Mouse (Mus musculus): Measurements from ENCODE around the gene Lrrc45. TPM values are rescaled to one million over a fixed set of nuclear protein-coding genes. Genes with fewer than 3 reads are reported as not detected.

The Lrrc45 gene
- polyA plus RNA-seq, 1 experiment from 2014 or later: 86.6 TPM

DNA sequence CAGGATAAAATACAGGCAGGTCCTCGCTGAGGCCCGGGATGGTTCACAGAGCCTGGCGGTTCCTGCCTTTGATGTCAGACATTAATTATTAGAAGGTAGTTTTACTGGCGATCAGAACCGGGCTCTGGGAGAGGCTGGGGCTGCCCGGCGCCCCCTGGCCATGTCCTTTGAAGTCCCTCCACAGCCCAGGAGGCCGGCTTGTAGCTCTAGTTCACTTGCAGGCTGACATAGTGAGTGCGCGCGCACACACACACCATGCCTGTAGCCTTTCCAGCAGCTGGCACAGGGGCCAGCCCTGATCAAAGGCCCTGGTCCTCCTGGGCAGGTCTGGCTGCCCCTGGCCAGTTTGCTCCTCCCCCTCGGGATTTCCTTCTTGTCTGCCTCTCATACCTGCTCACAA is 18.1 kb upstream of the Lrrc45 start:
- Histone ChIP-seq H3K9me3 (replicated peaks; ENCODE audit: control insufficient read depth, low read length, poor library complexity, severe bottlenecking) (no peaks in the 10 kb centered on the region), H3K27me3 (ENCODE audit: control insufficient read depth, insufficient read depth, low read depth, low read length) (no peaks in the 10 kb centered on the region), H3K4me3 (ENCODE audit: low read depth, low read length) (no peak overlapping the region), H3K27ac (ENCODE audit: low read length) (0 out of 2 replicates have a peak overlapping the region, but pooled peaks have one; percentile 5), H3K4me2 (ENCODE audit: low read length) (no peak overlapping the region), H3K4me1 (ENCODE audit: control insufficient read depth, insufficient read depth, low read length) (peaks cover 6% of the 10 kb centered on the region; the same call in 1 of the 2 replicates), H3K9ac (ENCODE audit: low read depth, low read length) (no peak overlapping the region), H3K36me3 (ENCODE audit: control insufficient read depth, insufficient read depth, low read length) (no peaks in the 10 kb centered on the region)
- 40% methylated on average over 12 of the region's 12 CpGs for WGBS
- peak; percentile 63 for ATAC-seq

DNA sequence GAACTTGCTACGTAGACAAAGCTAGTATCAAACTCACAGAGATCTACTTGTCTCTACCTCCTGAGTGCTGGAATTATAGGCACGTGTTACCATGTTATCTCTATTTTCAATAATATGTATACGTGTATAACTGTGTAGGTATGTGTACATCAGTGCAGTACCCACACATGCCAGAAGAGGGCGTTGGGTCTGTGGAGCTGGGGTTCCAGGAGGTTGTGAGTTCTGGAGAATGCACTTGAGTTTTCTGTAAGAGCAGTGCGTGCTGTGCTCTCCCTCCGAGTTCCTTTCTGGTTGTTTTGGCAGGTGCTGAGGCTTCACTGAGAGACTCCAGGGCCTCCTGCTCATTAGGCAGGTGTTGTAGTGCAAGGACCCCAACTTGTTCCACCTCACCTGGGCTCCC is 17.2 kb upstream of the Lrrc45 start:
- 92% methylated on average over 6 of the region's 6 CpGs for WGBS
- Histone ChIP-seq H3K36me3 (ENCODE audit: control insufficient read depth, insufficient read depth, low read length) (peaks cover 4% of the 10 kb centered on the region; the same call in 1 of the 2 replicates), H3K9me3 (replicated peaks; ENCODE audit: control insufficient read depth, low read length, poor library complexity, severe bottlenecking) (no peaks in the 10 kb centered on the region), H3K9ac (ENCODE audit: low read depth, low read length) (no peak overlapping the region), H3K27ac (ENCODE audit: low read length) (no peak overlapping the region), H3K4me2 (ENCODE audit: low read length) (no peak overlapping the region), H3K27me3 (ENCODE audit: control insufficient read depth, insufficient read depth, low read depth, low read length) (no peaks in the 10 kb centered on the region), H3K4me1 (ENCODE audit: control insufficient read depth, insufficient read depth, low read length) (peaks cover 6% of the 10 kb centered on the region; the same call in 1 of the 2 replicates), H3K4me3 (ENCODE audit: low read depth, low read length) (no peak overlapping the region)
- no peak for ATAC-seq

GRCm38 (mm10) chr11:120697741-120698140 is 16.0 kb upstream of the Lrrc45 start:
- Histone ChIP-seq H3K4me2 (ENCODE audit: low read length) (no peak overlapping the region), H3K9me3 (replicated peaks; ENCODE audit: control insufficient read depth, low read length, poor library complexity, severe bottlenecking) (no peaks in the 10 kb centered on the region), H3K9ac (ENCODE audit: low read depth, low read length) (no peak overlapping the region), H3K36me3 (ENCODE audit: control insufficient read depth, insufficient read depth, low read length) (peaks cover 4% of the 10 kb centered on the region; the same call in 1 of the 2 replicates), H3K27ac (ENCODE audit: low read length) (no peak overlapping the region), H3K4me1 (ENCODE audit: control insufficient read depth, insufficient read depth, low read length) (peaks cover 6% of the 10 kb centered on the region; the same call in 1 of the 2 replicates), H3K4me3 (ENCODE audit: low read depth, low read length) (no peak overlapping the region), H3K27me3 (ENCODE audit: control insufficient read depth, insufficient read depth, low read depth, low read length) (no peaks in the 10 kb centered on the region)
- no peak for ATAC-seq
- WGBS: 70% methylated on average over 10 of the region's 10 CpGs

DNA sequence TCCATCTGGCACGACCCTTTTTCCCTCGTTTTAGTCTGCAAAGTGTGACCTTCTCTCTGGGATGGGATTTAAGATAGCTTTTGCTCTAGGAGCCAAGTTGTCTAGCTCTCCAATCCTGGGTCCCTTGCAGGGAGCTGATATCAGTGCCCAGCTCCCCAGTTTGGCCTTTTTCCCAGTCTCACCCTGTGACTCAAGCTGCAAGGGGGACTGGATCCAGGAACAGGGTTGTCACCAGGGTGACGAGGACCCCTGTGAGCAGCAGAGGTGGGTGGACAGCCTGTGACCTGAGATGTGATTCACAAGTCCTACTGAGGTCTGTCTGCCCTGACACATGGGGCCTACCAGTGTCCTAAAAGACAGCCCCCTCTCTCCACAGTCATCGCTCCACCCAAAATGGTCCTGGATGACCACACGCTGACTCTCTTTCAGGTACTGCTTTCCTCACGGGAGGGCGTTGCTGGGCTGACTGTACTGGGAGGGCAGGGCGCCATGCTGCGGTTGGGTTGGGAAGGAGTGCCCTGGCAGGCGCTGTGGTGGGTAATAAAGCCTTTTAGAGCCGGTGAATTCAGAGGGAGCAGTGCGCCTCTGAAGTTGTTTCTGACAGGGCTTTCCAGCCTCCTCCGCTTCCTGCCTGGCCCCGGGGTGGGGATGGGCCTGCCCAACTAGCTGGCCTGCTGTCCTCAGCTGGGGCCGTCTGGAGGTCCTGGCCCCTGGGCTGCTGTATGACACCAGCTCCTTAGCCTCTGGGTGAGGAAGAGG is 9.8 kb upstream of the Lrrc45 start:
- Histone ChIP-seq H3K9ac (ENCODE audit: low read depth, low read length) (peak overlapping the region; percentile 39), H3K4me2 (ENCODE audit: low read length) (no peak overlapping the region), H3K27ac (ENCODE audit: low read length) (no peak overlapping the region), H3K9me3 (replicated peaks; ENCODE audit: control insufficient read depth, low read length, poor library complexity, severe bottlenecking) (no peaks in the 10 kb centered on the region), H3K36me3 (ENCODE audit: control insufficient read depth, insufficient read depth, low read length) (peaks cover 5% of the 10 kb centered on the region), H3K4me1 (ENCODE audit: control insufficient read depth, insufficient read depth, low read length) (peaks cover 19% of the 10 kb centered on the region), H3K27me3 (ENCODE audit: control insufficient read depth, insufficient read depth, low read depth, low read length) (no peaks in the 10 kb centered on the region), H3K4me3 (ENCODE audit: low read depth, low read length) (no peak overlapping the region)
- 37% methylated on average over 15 of the region's 15 CpGs for WGBS
- ATAC-seq: no peak

GRCm38 (mm10) chr11:120704486-120705325 is 9.0 kb upstream of the Lrrc45 start:
- H3K9ac ChIP-seq (ENCODE audit: low read depth, low read length): peak overlapping the region; percentile 39; the same call in 1 of the 2 replicates
- H3K4me3 ChIP-seq (ENCODE audit: low read depth, low read length): no peak overlapping the region
- H3K27me3 ChIP-seq (ENCODE audit: control insufficient read depth, insufficient read depth, low read depth, low read length): no peaks in the 10 kb centered on the region
- WGBS: 16% methylated on average over 8 of the region's 8 CpGs
- ATAC-seq: peak; percentile 31; the same call in 1 of the 2 replicates
- peaks cover 19% of the 10 kb centered on the region for H3K4me1 ChIP-seq (ENCODE audit: control insufficient read depth, insufficient read depth, low read length)
- peaks cover 10% of the 10 kb centered on the region for H3K36me3 ChIP-seq (ENCODE audit: control insufficient read depth, insufficient read depth, low read length)
- H3K9me3 ChIP-seq (replicated peaks; ENCODE audit: control insufficient read depth, low read length, poor library complexity, severe bottlenecking): no peaks in the 10 kb centered on the region
- H3K4me2 ChIP-seq (ENCODE audit: low read length): no peak overlapping the region
- H3K27ac ChIP-seq (ENCODE audit: low read length): no peak overlapping the region

DNA sequence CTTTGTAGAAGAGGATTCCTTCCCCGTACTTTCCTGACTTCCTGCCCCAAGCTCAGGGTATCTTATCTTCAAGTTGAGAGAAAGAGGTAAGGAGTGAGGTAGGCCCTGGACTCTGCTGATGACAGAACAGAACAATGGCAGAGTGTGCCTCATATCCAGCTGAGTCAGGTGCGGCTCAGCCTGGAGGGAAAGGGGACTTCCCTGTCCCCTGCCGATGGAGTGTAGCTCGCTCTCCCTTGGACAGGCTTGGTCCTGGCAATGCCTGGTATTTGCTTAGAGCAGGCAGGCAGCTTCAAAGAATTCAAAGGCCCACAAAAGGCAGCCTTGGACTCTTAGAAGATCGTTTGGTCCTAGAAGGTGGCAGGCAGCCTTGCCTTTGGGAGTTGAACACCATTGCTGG is 7.6 kb upstream of the Lrrc45 start:
- Histone ChIP-seq H3K4me2 (ENCODE audit: low read length) (no peak overlapping the region), H3K27me3 (ENCODE audit: control insufficient read depth, insufficient read depth, low read depth, low read length) (no peaks in the 10 kb centered on the region), H3K27ac (ENCODE audit: low read length) (no peak overlapping the region), H3K9me3 (replicated peaks; ENCODE audit: control insufficient read depth, low read length, poor library complexity, severe bottlenecking) (no peaks in the 10 kb centered on the region), H3K4me1 (ENCODE audit: control insufficient read depth, insufficient read depth, low read length) (peaks cover 19% of the 10 kb centered on the region), H3K9ac (ENCODE audit: low read depth, low read length) (no peak overlapping the region), H3K36me3 (ENCODE audit: control insufficient read depth, insufficient read depth, low read length) (peaks cover 11% of the 10 kb centered on the region), H3K4me3 (ENCODE audit: low read depth, low read length) (no peak overlapping the region)
- no peak for ATAC-seq
- 64% methylated on average over 5 of the region's 5 CpGs for WGBS

GRCm38 (mm10) chr11:120707225-120707624 is 6.5 kb upstream of the Lrrc45 start:
- no peaks in the 10 kb centered on the region for H3K27me3 ChIP-seq (ENCODE audit: control insufficient read depth, insufficient read depth, low read depth, low read length)
- peaks cover 19% of the 10 kb centered on the region for H3K4me1 ChIP-seq (ENCODE audit: control insufficient read depth, insufficient read depth, low read length)
- no peak overlapping the region for H3K27ac ChIP-seq (ENCODE audit: low read length)
- no peaks in the 10 kb centered on the region for H3K9me3 ChIP-seq (replicated peaks; ENCODE audit: control insufficient read depth, low read length, poor library complexity, severe bottlenecking)
- 10% methylated on average over 11 of the region's 12 CpGs for WGBS
- H3K36me3 ChIP-seq (ENCODE audit: control insufficient read depth, insufficient read depth, low read length): peaks cover 8% of the 10 kb centered on the region
- H3K4me2 ChIP-seq (ENCODE audit: low read length): no peak overlapping the region
- ATAC-seq: no peak
- no peak overlapping the region for H3K9ac ChIP-seq (ENCODE audit: low read depth, low read length)
- no peak overlapping the region for H3K4me3 ChIP-seq (ENCODE audit: low read depth, low read length)

GRCm38 (mm10) chr11:120707969-120708368 is 5.8 kb upstream of the Lrrc45 start:
- H3K36me3 ChIP-seq (ENCODE audit: control insufficient read depth, insufficient read depth, low read length): peaks cover 8% of the 10 kb centered on the region
- H3K27ac ChIP-seq (ENCODE audit: low read length): no peak overlapping the region
- peaks cover 26% of the 10 kb centered on the region for H3K4me1 ChIP-seq (ENCODE audit: control insufficient read depth, insufficient read depth, low read length)
- ATAC-seq: no peak
- no peak overlapping the region for H3K4me2 ChIP-seq (ENCODE audit: low read length)
- H3K9me3 ChIP-seq (replicated peaks; ENCODE audit: control insufficient read depth, low read length, poor library complexity, severe bottlenecking): no peaks in the 10 kb centered on the region
- no peak overlapping the region for H3K4me3 ChIP-seq (ENCODE audit: low read depth, low read length)
- no peaks in the 10 kb centered on the region for H3K27me3 ChIP-seq (ENCODE audit: control insufficient read depth, insufficient read depth, low read depth, low read length)
- 29% methylated on average over 5 of the region's 5 CpGs for WGBS
- no peak overlapping the region for H3K9ac ChIP-seq (ENCODE audit: low read depth, low read length)

DNA sequence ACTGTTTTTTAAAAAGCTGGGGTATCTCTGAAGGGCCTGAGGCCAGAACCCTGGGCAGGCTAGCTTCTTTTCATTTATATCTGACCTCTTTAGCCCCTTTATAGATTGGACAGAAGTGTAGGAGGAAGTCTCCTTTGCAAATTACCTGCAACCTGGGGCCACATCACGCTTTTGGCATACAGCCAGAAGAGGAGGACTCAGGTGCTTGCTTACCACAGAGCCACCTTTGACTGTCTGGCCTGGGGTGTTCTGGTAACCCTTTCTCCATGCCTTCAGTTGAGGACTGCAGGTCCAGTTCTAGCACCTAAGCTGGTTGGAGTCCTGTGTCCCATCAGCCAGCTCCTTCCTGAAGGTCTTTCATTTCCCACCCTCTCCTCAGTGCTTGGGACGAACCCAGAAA is 4.2 kb upstream of the Lrrc45 start:
- WGBS: 93% methylated on average over 2 of the region's 2 CpGs
- Histone ChIP-seq H3K4me3 (ENCODE audit: low read depth, low read length) (no peak overlapping the region), H3K27me3 (ENCODE audit: control insufficient read depth, insufficient read depth, low read depth, low read length) (no peaks in the 10 kb centered on the region), H3K9me3 (replicated peaks; ENCODE audit: control insufficient read depth, low read length, poor library complexity, severe bottlenecking) (no peaks in the 10 kb centered on the region), H3K4me1 (ENCODE audit: control insufficient read depth, insufficient read depth, low read length) (peaks cover 23% of the 10 kb centered on the region), H3K9ac (ENCODE audit: low read depth, low read length) (no peak overlapping the region), H3K36me3 (ENCODE audit: control insufficient read depth, insufficient read depth, low read length) (peaks cover 8% of the 10 kb centered on the region), H3K27ac (ENCODE audit: low read length) (no peak overlapping the region), H3K4me2 (ENCODE audit: low read length) (no peak overlapping the region)
- ATAC-seq: no peak

Measured in midbrain, embryonic 16.5 days (tissue).